Mouse (Mus musculus) kidney, adult 2 months (tissue): ENCODE data around the gene Gm49322.

Source experiments
- CTCF ChIP-seq: fragments of 200-500 bp; conservative IDR thresholded peaks from 2 replicates; pipeline ENCODE4 v1.5.1; 2011; ENCODE audit warnings: low read depth, mild to moderate bottlenecking, control low read depth, low read length, moderate library complexity, mixed read lengths; ENCODE audit not compliant: insufficient read depth, insufficient read length
- POLR2A ChIP-seq: fragments of 200-500 bp; IDR thresholded peaks from one replicate; pipeline ENCODE4 v1.6.1; 2011; ENCODE audit warnings: low read depth, low read length, control low read depth

- no peak for TF ChIP-seq POLR2A
- no peak for TF ChIP-seq CTCF
Measured at GRCm38 (mm10) chr10:80658841-80659202, 53.0 kb downstream of the Gm49322 start.
